Mouse (Mus musculus): ENCODE measurements at regions not wholly inside any gene's neighbourhood (a gene's known extent, or its start where the extent isn't known, plus 50 kb on each side); places are given as distances from the start of the nearest gene placed in this dataset.

GRCm38 (mm10) chr10:17212551-17213309 is 510.3 kb upstream of the Cited2 start:
- DNase-seq = peak; percentile 33

GRCm38 (mm10) chr10:17213310-17214064 is 509.5 kb upstream of the Cited2 start:
- no peak for DNase-seq

- no peak for DNase-seq
These were observed 509.0 kb upstream of the Cited2 start for GRCm38 (mm10) chr10:17214065-17214440.

- no peak for DNase-seq
These were observed 508.0 kb upstream of the Cited2 start for GRCm38 (mm10) chr10:17215029-17215428.

GRCm38 (mm10) chr10:17221495-17221894 is 501.5 kb upstream of the Cited2 start:
- DNase-seq = no peak

GRCm38 (mm10) chr10:17225727-17226126 is 497.3 kb upstream of the Cited2 start:
- DNase-seq = no peak

GRCm38 (mm10) chr10:17230040-17230818 is 492.8 kb upstream of the Cited2 start:
- DNase-seq = no peak

GRCm38 (mm10) chr10:17235955-17236650 is 486.9 kb upstream of the Cited2 start:
- no peak for DNase-seq

- DNase-seq = no peak
These were observed 486.3 kb upstream of the Cited2 start for GRCm38 (mm10) chr10:17236761-17237160.

- DNase-seq = no peak
These were observed 485.6 kb upstream of the Cited2 start for GRCm38 (mm10) chr10:17237463-17237862.

GRCm38 (mm10) chr10:17237918-17238850 is 484.8 kb upstream of the Cited2 start:
- DNase-seq = no peak

GRCm38 (mm10) chr10:17248270-17248669 is 474.7 kb upstream of the Cited2 start:
- no peak for DNase-seq

GRCm38 (mm10) chr10:17253040-17253439 is 470.0 kb upstream of the Cited2 start:
- no peak for DNase-seq

- no peak for DNase-seq
These were observed 462.9 kb upstream of the Cited2 start for GRCm38 (mm10) chr10:17260154-17260553.

GRCm38 (mm10) chr10:17260615-17261014 is 462.4 kb upstream of the Cited2 start:
- DNase-seq = no peak

GRCm38 (mm10) chr10:17261192-17261824 is 461.7 kb upstream of the Cited2 start:
- no peak for DNase-seq

GRCm38 (mm10) chr10:17261825-17262205 is 461.2 kb upstream of the Cited2 start:
- DNase-seq = no peak

- no peak for DNase-seq
These were observed 450.4 kb upstream of the Cited2 start for GRCm38 (mm10) chr10:17272646-17273045.

GRCm38 (mm10) chr10:17273855-17274254 is 449.2 kb upstream of the Cited2 start:
- DNase-seq = no peak

- DNase-seq = no peak
These were observed 447.8 kb upstream of the Cited2 start for GRCm38 (mm10) chr10:17275214-17275613.

GRCm38 (mm10) chr10:17277911-17278310 is 445.1 kb upstream of the Cited2 start:
- no peak for DNase-seq

Measured in layer of hippocampus, adult 9-11 months (tissue).